Mouse (Mus musculus): Measurements from ENCODE around the gene Olfr435. TPM values are rescaled to one million over a fixed set of nuclear protein-coding genes. Genes with fewer than 3 reads are reported as not detected.
"Not testable (repeated sequence)": the region's sequence is repeated elsewhere in the genome, so short reads cannot be mapped to it uniquely, and the experiment has no call there.

The Olfr435 gene
- total RNA-seq (2021) = not detected
- long read RNA-seq, experiment 1 = 0 reads
- long read RNA-seq, experiment 2 = 0 reads

- DNase-seq (ENCODE audit: low spot score in 2 of 2) = no peak
- intact Hi-C loops (cut with DNase I) = no loop called here
Measured at GRCm38 (mm10) chr6:43196781-43197180, at the start of gene Olfr435. TSS of gene Olfr435 (plus strand) at chr6:43197146.

GRCm38 (mm10) chr6:43159502-43159901, 37.4 kb upstream of the Olfr435 start:
- intact Hi-C loops (cut with DNase I) = no loop called here
- DNase-seq (ENCODE audit: low spot score in 2 of 2) = no peak

- DNase-seq (ENCODE audit: low spot score in 2 of 2) = no peak
- intact Hi-C loops (cut with DNase I) = no loop called here
Measured at GRCm38 (mm10) chr6:43162982-43163381, 34.0 kb upstream of the Olfr435 start, which contains the start of gene Olfr437. TSS of gene Olfr437 (plus strand) at chr6:43163282.

GRCm38 (mm10) chr6:43167246-43167645, 29.7 kb upstream of the Olfr435 start:
- no peak for DNase-seq (ENCODE audit: low spot score in 2 of 2)
- intact Hi-C loops (cut with DNase I) = no loop called here

GRCm38 (mm10) chr6:43171840-43172239, 25.1 kb upstream of the Olfr435 start, which contains the start of gene Olfr13:
TSS of gene Olfr13 (plus strand) at chr6:43172140.
- intact Hi-C loops (cut with DNase I) = no loop called here
- DNase-seq (ENCODE audit: low spot score in 2 of 2) = no peak

GRCm38 (mm10) chr6:43178129-43178528, 18.8 kb upstream of the Olfr435 start:
- intact Hi-C loops (cut with DNase I) = no loop called here
- DNase-seq (ENCODE audit: low spot score in 2 of 2) = no peak

- DNase-seq (ENCODE audit: low spot score in 2 of 2) = peak in 1 of 2 experiments; percentile 7
- intact Hi-C loops (cut with DNase I) = no loop called here
Measured at GRCm38 (mm10) chr6:43178584-43179501, 18.1 kb upstream of the Olfr435 start.

GRCm38 (mm10) chr6:43190986-43191385, 6.0 kb upstream of the Olfr435 start:
- intact Hi-C loops (cut with DNase I) = no loop called here
- DNase-seq (ENCODE audit: low spot score in 2 of 2) = no peak

- no peak for DNase-seq (ENCODE audit: low spot score in 2 of 2)
- intact Hi-C loops (cut with DNase I) = no loop called here
Measured at GRCm38 (mm10) chr6:43198094-43198493, 1.1 kb downstream of the Olfr435 start.

GRCm38 (mm10) chr6:43202786-43203185, 5.8 kb downstream of the Olfr435 start:
- intact Hi-C loops (cut with DNase I) = no loop called here

GRCm38 (mm10) chr6:43205355-43205754, 8.4 kb downstream of the Olfr435 start:
- intact Hi-C loops (cut with DNase I) = no loop called here
- no peak for DNase-seq (ENCODE audit: low spot score in 2 of 2)

More at GRCm38 (mm10) chr6:43202786-43203185, 5.8 kb downstream of the Olfr435 start:
- DNase-seq (ENCODE audit: low spot score in 2 of 2) = no peak

- intact Hi-C loops (cut with DNase I) = not testable (repeated sequence)
- peak; percentile 12 to 48 for DNase-seq (ENCODE audit: low spot score in 2 of 2)
Measured at GRCm38 (mm10) chr6:43212873-43213272, 15.9 kb downstream of the Olfr435 start, which contains the start of gene Olfr434. TSS of gene Olfr434 (plus strand) at chr6:43213021.

GRCm38 (mm10) chr6:43231255-43231654, 34.3 kb downstream of the Olfr435 start, which contains the start of gene Olfr47:
TSS of gene Olfr47 (plus strand) at chr6:43231529.
- intact Hi-C loops (cut with DNase I); DNase-seq (ENCODE audit: low spot score in 2 of 2): not testable (repeated sequence)

GRCm38 (mm10) chr6:43242061-43242460, 45.1 kb downstream of the Olfr435 start:
- no peak for DNase-seq (ENCODE audit: low spot score in 2 of 2)
- intact Hi-C loops (cut with DNase I) = no loop called here

GRCm38 (mm10) chr6:43247396-43247795, 50.5 kb downstream of the Olfr435 start:
- no peak for DNase-seq (ENCODE audit: low spot score in 2 of 2)
- intact Hi-C loops (cut with DNase I) = no loop called here

GRCm38 (mm10) chr6:43252994-43253393, 56.0 kb downstream of the Olfr435 start:
- intact Hi-C loops (cut with DNase I) = no loop called here
- no peak for DNase-seq (ENCODE audit: low spot score in 2 of 2)

Other genes starting within 250 kb of the Olfr435 start
- not detected for gene Olfr444, start 248.1 kb upstream of the Olfr435 start, total RNA-seq (2021)
- gene Olfr441, start 90.8 kb upstream of the Olfr435 start, total RNA-seq (2021) = not detected
- gene Olfr237-ps1, start 50.6 kb upstream of the Olfr435 start, total RNA-seq (2021) = not detected
- gene Olfr437, start 33.9 kb upstream of the Olfr435 start, total RNA-seq (2021) = not detected
- not detected for gene Olfr13, start 25.0 kb upstream of the Olfr435 start, total RNA-seq (2021)
- not detected for gene Olfr434, start 15.9 kb downstream of the Olfr435 start, total RNA-seq (2021)
- gene Olfr47, start 34.4 kb downstream of the Olfr435 start, total RNA-seq (2021) = not detected
- 1 to 10 TPM; 4.2 to 4.3 TPM for gene Arhgef5, start 68.4 kb downstream of the Olfr435 start, total RNA-seq (2021)
- gene Nobox, start 112.4 kb downstream of the Olfr435 start, total RNA-seq (2021) = under 1 TPM in 1 of 2 experiments, not detected in 1; 0.35 TPM

Data from left cerebral cortex, postnatal 14 days (tissue).